Mouse (Mus musculus) adrenal gland, postnatal 4 days (tissue): ENCODE data around the gene Slc25a1. TPM values are rescaled to one million over a fixed set of nuclear protein-coding genes. Genes with fewer than 3 reads are reported as not detected.

Experiments
- DNase-seq, 2 experiments: peaks; one replicate each; pipeline ENCODE4 v3.0.0; 2021 to 2022; ENCODE audit warnings: low spot score in 2 of 2, mixed read lengths in 2 of 2
- total RNA-seq, 2 experiments: library from RNA; stranded (reverse); gene quantifications; 2 replicates each; pipeline ENCODE4 v1.2.3; 2021

Gene Slc25a1
- total RNA-seq, 2 experiments from 2014 or later: 98.4 to 98.6 TPM

DNA sequence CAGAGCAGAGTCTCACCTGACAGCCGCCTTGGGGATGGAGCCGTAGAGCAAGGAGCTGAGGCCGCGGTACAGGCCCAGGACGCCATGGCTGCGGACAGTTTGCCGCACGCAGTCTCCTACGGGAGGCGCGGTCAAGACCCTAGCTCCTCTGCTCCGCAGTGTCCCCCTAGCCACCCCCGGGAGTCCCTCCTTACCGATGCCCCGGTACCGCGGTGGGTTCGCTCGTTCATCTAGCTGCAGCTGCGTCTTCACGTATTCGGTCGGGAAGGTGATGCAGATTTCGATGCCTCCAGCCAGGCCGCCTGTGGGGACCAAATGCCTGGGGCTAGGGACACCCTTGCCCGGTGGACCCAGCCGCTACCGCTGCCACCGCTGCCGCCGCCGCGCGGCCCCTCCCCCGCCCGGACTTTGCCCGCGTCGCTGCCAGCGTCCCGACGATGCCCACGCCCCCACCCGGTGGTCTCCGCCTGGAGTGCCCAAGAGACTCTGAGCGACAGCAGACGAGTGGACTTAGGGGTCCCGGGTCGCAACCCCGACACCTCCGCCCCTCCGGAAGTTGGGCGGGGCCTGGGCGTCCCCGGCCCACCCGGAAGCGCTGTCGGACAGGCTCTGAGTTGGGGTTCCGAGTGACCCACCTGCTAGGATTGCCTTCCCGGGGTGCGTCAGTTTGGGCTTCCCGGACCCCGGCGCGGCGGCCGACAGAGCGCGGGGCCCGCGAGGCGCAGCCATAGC is 502 bp downstream of the Slc25a1 start:
- peak; percentile 27 to 31 for DNase-seq

DNA sequence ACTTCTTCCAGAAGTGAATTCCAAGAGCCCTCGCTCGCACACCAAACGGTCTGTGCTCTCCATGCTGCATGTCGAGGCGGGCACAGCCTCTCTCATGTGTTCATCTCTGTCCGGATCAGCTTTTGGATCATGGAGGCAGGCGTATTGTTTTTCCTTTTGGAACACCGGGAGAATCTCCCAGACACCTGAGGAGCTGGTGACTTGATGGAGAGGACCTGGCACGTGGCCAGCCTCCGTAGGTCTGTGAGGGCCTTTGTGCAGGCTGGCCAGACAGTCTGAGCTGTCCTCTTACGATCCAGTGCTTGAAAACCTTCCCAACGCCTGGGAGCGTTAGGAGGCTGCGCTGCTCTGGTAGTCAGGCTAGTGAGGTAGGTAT is 5.9 kb downstream of the Slc25a1 start:
- DNase-seq: peak in 1 of 2 experiments; percentile 13

GRCm38 (mm10) chr16:17921325-17922162 is 6.5 kb downstream of the Slc25a1 start:
- DNase-seq: peak; percentile 83 to 87

- no peak for DNase-seq
Measured at GRCm38 (mm10) chr16:17920586-17920985, 7.4 kb downstream of the Slc25a1 start.

- DNase-seq: no peak
Measured at GRCm38 (mm10) chr16:17914307-17915249, 13.4 kb downstream of the Slc25a1 start, which contains the start of gene Gsc2. TSS of gene Gsc2 (minus strand) at chr16:17915059.

DNA sequence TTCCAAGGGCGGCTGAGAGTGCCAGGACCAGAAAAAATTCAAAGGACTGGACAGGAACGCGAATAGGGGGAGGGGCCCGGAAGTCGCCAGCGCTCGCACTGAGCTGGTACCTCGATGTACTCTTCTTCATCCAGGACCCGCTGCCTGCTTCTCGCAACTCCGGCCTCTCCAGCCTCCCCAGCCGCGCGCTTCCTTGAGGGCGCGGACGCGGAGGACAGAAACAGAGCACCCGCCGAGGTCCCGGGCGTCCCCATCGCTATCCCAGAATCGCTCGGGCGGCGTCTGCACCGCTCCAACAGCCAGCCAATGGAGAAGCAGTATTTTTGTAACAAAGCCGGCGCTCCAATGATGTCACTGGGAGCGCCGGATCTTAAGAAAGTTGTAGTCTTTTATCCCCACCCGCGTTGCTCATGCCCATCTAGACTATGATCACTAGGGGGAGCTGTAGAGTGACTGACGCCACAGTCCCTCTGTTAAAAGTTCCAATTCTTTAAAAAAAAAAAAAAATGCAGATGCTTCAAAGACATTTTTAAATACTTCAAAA is 16.9 kb downstream of the Slc25a1 start, which contains the start of gene Ess2:
Gene Ess2, minus strand, starts transcription at position 297 of the 544 bp plus-strand sequence.
- DNase-seq: peak; percentile 57 to 79

GRCm38 (mm10) chr16:17898462-17898861 is 29.6 kb downstream of the Slc25a1 start, which contains the start of the genes Dgcr2 and Tssk2:
TSS of gene Dgcr2 (minus strand) at chr16:17898562.
TSS of gene Tssk2 (plus strand) at chr16:17898637.
- no peak for DNase-seq

GRCm38 (mm10) chr16:17896091-17896490 is 31.9 kb downstream of the Slc25a1 start:
- DNase-seq: no peak

DNA sequence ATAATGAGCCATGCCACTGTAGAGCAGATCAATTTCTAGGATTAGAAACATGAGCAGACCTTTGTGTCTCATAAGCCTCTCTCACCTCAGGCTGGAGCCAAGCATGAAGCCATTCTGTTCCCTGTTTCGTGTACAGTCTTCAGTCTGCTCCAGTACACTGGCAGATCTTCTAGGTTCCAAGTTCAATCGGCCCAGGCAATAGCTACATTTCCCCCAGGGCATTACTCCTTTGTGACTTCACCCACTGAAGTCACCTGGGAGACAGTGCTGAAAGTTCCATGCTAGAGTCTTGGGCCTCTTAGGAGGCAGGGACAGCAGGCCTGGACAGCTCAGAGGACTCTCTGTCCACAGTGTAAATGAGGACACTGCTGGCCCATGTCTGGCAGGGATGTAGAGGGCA is 34.1 kb downstream of the Slc25a1 start, which contains the start of gene Tssk1:
Gene Tssk1, plus strand, starts transcription at position 301 of the 400 bp plus-strand sequence.
- no peak for DNase-seq

DNA sequence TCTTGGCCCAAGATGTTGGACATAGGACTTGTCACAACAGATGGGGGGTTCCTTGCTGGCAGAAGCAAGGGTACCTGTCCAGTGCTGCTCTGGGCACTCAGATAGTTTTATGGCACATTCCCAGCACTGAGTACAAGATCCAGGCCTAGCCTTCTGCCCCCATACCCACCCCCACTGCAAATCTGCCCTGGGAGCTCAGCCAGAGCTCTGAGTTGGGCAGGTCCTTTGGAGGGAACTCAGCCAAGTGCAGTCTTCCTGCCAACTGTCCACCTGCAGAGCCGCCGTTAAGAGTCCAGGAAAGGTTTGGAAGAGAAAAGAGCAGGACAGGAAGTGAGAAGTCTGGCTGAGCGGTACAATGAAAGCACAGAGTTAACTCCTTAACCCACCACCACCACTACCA is 35.4 kb downstream of the Slc25a1 start:
- no peak for DNase-seq

GRCm38 (mm10) chr16:17891567-17891959 is 36.5 kb downstream of the Slc25a1 start, which contains the start of gene Gm20518:
TSS of gene Gm20518 (minus strand) at chr16:17891671.
- DNase-seq: peak; percentile 91 to 99

- peak; percentile 46 to 66 for DNase-seq
Measured at GRCm38 (mm10) chr16:17890917-17891566, 37.0 kb downstream of the Slc25a1 start.

GRCm38 (mm10) chr16:17890342-17890727 is 37.7 kb downstream of the Slc25a1 start:
- DNase-seq: no peak

- DNase-seq: no peak
Measured at GRCm38 (mm10) chr16:17889689-17890341, 38.2 kb downstream of the Slc25a1 start.

DNA sequence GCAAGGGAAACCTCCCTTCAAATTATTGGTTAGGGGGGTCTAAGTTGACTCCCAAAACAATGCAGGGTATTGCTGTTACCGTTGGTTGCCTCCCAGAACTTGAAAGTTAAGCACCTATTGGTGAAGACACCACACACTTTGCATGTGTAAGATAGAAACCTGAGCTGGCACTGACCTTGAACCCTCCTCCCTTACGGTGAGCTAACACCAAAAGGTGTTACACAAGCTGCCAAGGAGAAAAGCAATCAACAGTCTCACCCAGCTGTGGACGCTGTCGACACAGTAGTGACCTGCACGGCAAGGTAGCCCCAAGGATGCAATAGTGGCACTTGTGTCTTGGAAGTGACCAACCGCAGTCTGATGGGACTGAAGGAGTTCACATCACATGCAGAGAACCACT is 43.9 kb downstream of the Slc25a1 start:
- DNase-seq: no peak

- DNase-seq: no peak
Measured at GRCm38 (mm10) chr16:17882196-17882595, 45.8 kb downstream of the Slc25a1 start.

DNA sequence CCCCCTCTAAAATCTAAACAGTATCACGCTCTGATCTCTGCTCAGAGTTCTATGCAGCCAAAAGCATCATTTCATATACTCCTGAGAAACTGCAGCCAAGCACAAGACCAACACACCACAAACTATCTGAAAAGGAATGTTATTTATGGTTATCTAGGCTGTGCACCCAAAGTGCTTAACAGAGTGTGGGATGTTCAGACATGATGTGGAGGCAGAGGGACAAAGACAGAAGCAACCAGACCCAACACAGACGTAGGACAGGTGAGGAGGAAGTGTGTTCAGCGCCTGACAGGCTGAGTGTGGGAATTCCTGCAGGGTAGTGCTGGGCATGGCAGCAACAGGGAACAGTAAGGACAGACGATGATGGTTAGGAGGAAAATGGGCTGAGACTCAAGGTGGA is 48.4 kb downstream of the Slc25a1 start:
- no peak for DNase-seq

GRCm38 (mm10) chr16:17876096-17876495 is 51.9 kb downstream of the Slc25a1 start:
- no peak for DNase-seq
